Mouse (Mus musculus) heart, adult 11 months (tissue): Measurements from ENCODE around the gene Fgfr2.

ENCODE experiments used
- DNase-seq: peaks from one replicate; pipeline ENCODE4 v3.0.0; 2022

Fgfr2 gene

DNA sequence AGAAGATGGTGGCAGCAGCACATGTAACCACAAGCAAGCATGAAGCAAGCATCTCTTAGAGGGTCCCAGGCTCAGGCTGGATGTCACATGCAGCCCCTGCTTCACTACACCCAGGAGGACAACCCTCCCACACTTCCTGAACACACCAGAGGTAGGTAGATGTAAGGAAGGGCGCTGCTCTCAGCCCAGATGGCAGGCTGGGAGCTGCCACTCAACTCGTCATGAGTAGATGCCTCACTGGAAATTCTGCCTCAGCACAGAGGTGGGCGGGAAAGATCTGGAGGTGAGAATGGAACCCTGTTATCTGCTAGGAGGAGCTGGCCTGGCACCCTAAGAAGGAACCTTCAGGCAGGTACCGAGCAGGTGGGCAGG is 355.2 kb downstream of the Fgfr2 start:
- DNase-seq: no peak

DNA sequence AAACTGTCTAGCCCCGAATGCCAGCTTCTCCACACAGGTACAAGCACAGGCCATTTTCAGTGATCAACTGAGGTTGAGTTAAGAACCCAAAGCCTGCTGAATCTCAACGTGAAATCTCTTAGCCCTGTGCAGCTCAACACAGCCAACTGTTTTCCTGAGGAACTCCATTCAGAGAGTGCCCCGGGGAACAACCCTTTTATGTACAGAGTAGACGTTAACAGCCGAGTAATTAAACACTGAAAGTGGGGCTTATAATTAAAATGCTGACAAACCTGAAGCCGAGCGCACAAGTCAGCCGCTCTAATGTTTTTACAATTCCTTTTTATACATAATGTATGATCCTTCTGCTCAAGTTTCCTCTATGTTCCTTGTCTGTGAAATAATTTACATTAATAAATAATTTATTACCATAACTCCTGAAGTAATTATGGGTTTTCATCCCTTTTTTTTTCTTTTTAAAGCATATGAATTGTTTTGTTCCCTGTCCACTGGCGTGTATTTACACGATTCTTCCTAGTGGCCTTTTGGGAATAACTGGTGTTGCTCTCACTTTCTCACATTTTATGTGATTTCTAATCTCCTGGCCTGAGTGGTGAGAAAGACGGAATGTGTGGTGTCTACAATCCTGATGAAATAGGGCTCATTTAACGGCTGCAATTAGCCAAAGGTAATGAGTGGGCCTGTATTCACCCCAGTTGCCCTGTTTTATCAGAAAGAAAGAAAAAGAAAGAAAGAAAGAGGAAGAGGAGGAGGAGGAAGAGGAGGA is 355.7 kb downstream of the Fgfr2 start:
- no peak for DNase-seq

DNA sequence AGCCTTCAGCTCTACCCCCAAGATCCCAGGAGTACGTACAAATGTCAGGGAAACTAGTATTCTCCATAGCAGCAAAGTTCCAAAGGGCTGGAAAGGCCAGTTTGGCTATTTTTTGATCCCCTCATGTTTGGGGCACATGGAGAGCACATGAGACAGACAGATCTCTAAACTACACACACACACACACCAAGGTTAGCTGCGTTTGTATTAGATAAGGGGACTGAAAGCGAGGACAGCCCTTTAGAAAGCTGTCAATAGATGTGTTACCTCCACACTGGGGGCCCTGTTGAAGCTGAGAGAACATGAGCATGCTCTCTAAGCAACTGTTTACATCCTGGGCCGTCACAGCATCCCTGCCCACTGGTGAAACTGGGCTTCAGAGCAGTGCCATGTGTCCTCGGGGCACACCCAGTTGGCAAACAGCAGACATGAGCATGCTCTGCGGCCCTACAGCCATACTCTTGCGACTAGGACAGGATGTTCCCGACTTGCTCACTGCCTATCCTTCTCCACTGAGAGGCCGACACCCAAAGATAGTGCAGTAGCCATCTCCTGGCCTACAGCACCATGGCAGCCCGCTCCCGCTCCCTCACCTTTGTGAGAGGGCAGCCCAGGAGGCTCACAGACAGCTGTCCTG is 356.8 kb downstream of the Fgfr2 start:
- DNase-seq: peak; percentile 97

DNA sequence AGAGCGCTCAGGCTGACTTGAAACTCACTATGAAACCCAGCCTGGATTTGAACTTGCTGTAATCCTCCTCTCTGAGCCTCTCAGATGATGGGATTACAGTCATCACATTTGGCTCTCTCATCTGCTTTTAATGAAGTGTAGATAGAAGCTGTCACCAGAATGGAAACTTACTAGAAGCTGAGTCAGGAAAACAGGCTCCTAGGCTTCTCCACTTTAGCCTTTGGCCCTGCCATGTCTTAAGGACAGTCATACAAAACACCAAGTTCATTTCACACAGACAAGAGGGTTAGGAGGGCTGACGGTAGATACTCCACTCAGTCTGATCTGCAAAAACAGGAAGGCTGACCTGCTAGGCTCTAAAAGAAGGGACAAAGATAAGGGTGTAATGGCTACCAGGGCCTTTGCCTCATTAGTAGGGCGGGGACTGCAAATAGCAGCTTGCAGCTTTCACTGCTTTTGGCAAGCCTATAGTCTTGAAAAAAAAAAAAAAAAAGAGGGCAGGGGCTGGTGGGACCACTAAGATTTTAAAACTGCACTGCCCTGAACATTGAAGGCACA is 357.4 kb downstream of the Fgfr2 start:
- DNase-seq: peak; percentile 89

DNA sequence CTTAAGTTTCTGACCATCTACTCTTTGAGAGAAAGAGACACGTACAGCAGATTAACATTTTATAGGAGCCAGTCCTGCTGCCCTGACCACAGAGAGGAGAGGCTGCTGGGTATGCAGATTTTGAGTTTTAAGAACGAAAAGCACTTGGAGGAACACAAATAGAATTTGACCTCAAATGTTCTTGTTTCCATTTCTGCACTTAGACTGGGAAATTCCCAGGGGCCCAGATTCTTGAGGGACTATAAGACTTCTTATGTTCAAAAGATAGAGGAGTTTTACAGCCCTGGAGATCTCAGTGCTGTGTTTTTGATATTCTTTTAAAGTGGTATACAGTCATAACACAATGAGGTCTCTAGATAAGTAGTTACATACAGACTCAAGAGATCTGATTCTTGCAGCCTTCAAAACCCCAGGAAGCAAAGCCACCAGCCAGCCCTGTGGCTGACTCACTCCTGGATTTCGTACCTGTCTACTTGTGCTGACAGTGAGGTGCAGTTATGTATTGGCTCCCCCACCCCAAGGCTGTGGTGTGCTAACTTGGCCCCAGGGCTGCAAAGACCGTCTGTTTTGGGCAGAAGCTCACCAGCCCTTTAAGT is 358.2 kb downstream of the Fgfr2 start:
- DNase-seq: no peak

DNA sequence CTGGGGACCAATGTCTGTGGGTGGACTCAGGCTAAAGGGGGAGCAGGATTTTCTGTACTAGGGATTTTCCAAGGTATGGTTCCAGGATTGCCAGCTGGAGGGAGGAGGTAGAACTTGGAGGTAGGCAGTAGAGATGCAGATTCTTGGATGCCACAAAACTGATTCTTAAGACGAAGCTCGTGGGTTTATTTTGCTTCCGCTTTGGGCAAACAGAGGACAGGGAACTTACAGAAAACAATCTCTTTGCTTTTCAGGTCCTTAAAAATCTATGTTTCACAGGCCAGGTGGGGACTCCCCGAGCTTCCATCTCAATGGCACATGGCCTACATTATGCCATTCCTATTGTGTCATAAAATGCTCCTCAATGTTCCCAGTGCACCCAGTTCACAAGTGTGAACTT is 358.8 kb downstream of the Fgfr2 start:
- no peak for DNase-seq

DNA sequence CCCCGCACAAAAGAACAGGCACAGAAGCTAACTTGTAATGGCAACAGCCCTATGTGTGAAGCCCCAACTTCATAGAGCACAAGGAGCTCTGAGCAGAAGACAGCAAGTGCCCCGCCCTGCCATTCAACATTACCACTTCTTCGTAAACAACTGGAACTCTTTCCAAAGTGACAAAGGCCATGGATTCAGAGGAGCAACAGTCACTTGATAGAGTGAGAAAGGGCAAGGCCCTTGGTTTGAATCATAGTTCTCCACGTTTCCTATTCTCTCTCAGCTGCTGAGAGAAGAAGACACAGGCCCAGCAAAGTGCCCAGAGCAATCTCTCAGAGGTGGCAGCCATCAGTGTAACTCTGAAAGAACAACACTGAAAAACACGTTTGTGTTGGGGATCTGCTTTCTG is 359.2 kb downstream of the Fgfr2 start:
- no peak for DNase-seq

DNA sequence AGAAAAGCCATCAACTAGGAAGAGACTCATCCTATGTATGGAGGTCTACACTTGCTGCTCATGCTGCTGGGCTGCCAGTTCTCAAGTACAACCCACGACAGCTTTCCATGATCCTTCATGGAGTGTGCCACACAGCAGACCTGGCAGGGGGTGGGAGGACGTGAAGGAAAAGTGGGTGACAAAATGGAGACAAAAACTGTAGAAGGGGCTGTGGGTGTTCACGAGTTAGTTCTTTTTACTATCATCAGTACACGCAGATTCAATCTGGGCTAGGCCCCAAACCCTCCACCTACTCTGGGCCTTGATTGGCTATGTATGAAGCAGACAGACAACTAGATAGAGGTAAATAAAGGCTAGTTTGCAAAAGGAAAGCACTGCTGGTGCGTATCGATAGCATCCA is 359.8 kb downstream of the Fgfr2 start:
- DNase-seq: no peak

DNA sequence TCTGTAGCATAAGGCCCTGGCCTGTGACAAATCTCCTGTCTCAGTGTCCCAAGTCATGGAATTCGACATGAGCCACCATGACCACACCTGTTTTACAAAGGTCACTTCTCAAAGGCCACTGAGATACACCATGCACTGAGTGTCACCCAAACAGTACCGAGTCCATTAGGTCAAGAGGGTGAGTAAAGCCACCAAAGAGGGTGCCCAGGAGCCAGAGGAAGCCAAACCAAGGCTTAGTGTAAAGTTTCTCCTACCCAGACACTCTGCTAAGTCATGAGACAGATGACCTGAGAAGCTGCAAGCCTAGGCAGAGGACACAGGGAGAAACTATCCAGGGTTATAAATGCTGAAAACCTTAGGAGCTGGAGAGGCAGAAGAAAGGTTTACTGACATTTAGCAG is 361.7 kb downstream of the Fgfr2 start:
- no peak for DNase-seq

DNA sequence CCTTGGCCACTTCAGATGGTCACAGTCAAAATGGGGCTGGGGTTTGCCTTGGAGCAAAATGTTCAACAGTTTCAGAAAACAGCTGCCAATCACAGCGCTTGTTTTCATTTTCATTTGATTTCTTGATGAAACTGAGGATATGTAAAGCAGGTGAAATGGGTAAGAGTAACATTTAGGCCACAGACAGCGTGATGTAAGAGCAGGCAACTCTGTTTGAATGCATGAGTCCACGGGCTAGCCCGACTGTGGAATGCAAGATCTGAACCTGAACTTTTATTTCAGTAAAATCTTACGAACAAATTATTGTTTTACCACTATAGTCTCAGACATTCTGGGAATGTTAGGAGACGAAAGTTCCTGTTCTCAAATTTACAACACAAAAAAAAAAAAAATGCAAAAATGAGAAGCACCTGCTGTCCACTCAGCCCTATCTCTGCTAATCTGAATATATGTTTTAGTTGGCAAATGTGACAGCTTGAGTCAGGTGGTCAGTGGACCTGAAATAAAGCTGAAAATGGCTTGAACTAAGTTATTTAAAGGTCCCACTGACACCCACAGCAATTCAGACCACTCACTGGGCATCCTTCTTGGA is 362.5 kb downstream of the Fgfr2 start:
- DNase-seq: no peak

DNA sequence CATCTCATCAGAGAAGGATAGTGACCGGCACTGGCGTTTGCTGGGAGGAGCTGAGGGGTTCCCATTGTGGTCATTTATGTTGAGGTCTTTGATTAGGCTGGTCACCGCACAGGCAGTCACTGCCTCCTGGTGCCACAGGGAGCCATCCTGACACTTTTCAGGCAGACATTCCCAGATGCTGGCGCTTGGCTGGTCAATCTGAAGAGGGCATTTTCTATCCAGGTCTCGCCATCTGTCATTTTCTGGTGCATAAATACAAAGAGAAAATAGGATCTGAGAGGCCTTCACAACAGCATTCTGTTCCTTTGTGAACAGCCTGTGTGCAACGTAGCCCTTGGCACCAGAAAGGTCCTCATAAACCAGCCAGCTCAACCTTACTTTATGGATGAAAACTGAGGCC is 363.2 kb downstream of the Fgfr2 start:
- no peak for DNase-seq

DNA sequence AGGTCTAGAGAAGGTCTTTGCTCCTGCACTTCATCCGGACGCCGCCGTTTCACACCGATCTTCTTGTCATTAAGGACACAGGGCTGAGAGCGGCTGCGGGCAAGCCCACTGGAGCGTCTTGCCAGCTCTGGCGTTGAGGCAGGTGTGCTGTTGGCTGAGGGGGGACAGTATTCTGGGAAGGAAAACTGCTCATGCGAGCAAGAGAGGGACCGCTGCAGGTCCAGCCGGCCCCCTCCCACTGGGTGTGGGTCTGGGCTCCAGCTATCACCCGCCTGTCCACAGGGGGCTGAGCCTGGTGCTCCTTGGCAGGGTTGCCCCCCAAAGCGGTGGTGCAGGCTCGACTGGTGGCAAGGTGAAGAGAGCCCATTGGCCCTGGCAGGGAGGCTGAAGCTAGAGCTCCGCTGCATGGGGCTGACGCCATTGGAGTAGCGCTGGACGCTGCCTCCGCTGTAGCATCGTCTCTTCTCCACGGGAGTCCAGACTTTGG is 363.7 kb downstream of the Fgfr2 start:
- DNase-seq: peak; percentile 87

DNA sequence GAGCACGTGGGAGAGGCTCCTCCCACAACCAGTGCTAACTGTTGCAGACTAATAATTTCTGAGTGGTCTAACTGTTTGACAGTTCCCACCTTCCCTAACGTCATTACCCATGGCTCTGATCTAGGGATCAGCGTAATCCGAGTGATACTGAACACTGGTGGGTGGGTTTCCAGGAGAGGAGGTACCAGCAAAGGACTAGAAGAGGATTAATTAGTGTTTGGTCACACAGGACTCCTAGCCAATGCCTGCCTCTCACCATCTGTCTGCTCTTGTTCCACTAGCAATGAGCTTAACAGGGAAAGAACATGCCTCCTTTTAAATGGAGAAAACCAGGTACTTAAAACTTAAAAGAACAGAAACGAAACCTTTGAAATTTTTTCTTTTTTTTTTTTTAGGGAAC is 364.3 kb downstream of the Fgfr2 start:
- DNase-seq: no peak

DNA sequence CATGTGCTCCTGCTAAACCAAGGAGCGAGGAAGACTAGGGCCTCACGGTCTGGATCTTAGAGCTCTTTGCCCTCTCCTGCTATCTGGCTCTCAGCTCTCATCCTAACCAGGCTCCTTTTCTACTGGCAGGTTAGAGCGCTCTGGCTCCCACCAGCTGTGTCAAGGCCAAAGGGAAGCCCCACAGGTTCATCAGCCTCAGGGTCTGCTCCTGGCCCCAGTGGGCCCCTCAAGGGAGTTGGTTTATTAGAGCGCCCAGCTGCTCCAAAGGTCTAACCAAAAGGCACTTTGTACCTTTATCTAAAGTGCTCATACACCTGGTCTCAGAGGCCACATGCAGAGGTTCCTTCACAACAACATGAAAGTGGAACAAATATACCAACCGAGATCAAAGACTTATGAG is 366.8 kb downstream of the Fgfr2 start:
- DNase-seq: no peak

DNA sequence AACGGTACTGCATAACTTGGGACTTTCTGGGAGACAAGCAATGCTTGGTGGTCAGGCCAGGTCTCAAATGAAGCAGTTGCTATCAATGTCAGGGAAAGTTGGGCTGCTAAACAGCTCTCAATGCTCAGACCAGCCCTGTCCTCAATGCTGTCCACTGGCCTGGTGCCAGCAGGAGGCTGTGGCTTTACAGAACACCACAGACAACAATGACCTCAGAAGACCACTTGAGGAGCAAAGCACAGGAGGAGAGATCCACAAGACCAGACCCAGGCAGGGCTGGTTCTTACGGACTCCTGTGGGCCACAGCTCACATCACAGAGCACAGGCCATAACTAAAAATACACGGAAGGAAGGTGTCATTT is 368.8 kb downstream of the Fgfr2 start:
- peak; percentile 97 for DNase-seq

DNA sequence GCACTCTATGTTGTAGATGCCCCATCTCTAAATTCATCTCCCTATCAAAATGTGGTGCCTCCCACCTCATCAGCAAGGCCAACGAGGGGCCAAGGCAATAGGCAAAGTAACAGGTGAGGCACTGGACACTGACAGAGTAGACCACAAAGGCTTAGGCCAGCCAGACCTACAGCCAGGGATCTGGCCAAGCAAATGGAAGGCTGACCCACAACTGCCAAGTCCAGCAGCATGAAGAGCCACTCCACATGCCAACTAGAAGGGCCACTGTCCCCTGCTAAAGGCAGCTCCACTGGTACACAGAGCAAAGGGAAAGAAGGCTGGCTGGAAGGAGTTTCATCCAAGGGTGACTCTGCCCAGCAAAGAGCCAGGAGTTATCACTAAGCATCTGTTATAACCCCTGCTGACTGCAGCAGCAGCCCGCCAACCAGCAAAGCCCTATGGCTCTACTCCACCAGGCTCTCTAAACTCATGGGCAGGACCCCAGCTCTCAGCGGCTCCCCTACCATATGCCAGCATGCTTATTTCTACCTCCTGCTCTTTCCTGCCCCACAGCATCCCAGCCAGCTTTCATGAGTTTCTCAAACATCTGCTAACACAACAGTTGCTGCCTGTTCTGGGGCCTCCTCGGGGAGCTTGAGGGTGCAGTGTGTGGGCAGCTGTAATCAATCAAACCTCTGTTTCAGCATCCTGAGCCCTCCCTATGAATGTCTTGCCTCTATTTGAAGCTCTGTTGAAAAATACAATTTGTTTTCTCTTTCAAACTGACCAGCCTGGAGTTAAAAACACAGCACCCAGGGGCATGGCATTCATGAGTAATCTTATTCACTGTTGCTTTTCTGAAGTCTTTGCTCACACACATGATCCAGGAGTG is 369.4 kb downstream of the Fgfr2 start:
- DNase-seq: peak; percentile 95

DNA sequence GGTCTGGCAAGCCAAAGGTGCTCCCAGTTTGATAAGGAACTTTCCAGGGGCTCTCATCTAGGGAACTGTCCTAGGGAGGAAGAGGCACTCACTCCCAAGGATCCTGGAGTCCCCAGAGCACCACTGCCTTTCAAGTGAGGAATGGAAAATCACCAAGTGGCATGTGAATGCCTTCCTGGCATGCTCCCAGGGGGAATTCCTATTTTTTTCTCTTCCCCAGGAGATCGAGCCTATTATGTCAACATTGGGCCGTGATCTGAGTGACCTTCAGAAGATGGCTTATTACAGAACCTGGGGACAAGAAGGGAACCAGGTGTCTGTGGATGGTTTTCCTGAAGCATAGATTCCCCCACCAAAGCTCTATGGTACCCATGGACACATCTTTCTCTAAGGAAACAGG is 371.4 kb downstream of the Fgfr2 start:
- no peak for DNase-seq

DNA sequence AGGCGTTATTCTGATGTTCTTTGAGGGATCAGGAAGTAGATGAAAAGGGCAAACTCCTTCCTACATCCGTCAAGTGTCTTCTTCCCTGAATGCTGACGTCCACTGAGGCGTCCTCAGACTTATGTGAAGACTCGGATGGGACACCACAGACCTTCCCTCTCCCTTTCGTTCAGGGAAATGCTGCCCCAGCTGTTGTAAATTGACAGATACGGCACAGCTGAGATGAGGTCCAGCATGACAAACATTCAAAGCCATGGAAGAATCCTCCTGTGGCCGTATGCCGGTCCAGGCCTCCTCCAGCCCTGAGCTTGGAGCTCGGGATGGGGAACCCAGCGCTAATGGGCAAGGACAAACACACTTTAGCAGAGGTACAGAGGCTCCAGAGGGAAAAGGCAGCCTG is 373.6 kb downstream of the Fgfr2 start:
- no peak for DNase-seq

DNA sequence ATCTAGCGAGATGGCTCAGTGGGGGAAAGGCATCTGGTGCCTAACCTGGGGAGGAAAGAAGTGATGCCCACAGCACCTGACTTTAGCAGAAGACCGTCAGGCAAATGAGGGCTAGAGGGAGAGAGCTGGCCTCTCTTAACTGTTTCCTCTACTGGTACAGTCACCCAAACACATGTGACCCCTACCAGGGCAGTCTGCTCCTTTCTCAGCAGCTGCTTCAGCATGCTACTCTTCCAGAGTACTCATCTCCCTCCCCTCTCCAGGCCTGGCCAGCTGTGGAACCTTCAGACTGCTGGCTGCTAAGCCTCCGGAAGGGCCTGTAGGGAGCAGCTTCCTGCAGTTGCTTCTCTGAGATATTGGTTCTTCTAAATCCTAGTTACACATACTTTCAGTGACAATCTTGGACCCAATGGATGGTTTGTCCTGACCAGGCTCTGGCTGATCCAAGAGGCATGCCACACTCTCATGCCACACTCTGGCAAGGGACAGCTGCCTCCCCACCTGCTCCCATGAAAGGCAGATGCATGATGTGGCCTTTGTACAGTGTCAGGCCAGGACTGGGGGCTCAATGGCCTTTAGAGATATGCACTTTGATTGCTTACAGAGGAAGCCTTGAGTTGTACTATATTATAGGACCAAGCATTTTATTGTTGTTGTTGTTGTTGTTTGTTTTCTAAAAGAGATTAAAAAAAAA is 374.9 kb downstream of the Fgfr2 start:
- DNase-seq: peak; percentile 96

DNA sequence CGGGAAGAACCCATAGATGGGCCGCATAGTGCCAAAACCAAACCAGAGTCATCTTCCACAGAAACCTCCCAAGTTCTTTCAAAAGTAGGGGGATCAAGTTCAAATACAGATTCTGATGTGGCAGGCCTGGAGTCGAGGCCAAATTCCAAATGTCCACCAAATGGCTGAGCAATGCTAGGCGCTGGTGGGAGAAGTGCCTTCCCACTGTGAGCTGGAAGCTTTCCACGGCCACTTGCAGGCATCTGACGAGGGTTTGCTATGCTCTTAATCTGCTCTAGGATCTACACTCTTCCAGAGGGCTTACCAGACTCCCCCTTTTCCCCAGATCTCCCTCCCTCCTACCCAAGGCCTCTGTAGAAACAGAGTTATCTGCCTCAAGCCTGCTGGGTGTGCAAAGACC is 376.1 kb downstream of the Fgfr2 start:
- no peak for DNase-seq

DNA sequence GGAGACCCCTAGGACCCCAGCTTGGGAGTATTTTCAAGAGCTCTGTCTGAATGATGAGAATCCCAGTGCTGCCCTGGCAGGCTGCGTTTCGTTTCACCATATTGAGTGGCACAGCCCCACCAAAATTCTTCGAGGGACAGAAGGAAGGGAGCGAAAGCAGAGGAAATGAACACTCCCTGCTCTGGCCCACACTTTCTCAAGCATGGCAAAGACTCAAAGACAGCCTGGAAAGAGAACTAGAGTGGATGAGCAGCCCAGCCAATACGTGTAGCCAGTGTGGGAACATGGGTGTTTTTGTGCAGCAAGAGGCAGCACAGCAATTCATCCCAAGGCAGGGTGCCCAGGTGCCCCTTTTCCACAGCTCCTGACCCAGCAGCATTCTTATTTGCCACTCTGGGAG is 380.2 kb downstream of the Fgfr2 start:
- no peak for DNase-seq

DNA sequence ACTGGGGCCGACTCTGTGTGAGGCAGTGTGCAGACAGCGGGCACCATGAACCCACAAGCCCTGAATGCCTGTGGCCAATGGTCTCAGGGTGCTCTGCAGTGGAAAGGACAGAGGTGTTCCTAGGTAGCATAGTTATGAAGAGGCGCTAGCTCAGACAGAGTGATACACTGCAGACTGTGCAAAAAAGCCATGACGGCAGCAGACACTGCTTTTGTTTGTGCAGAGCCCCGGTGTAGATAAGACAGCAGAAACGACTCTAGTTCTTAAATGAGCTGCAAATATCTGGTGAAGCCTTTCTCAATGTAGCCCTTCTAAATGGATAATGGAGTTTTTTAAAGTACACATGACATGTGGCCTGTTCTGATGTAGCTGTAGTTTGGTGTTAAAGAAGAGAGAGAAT is 383.3 kb downstream of the Fgfr2 start:
- DNase-seq: no peak
